Mouse (Mus musculus) embryo, embryonic 10.5 days (tissue): ENCODE results near the gene Arv1.
A peak's percentile ranks its signal among the peaks of the same experiment; 100 is the strongest.

Experiments
- DNase-seq: peaks from one replicate; pipeline ENCODE4 v3.0.0-alpha.2; 2015; ENCODE audit warnings: low spot score

Arv1 gene

DNA sequence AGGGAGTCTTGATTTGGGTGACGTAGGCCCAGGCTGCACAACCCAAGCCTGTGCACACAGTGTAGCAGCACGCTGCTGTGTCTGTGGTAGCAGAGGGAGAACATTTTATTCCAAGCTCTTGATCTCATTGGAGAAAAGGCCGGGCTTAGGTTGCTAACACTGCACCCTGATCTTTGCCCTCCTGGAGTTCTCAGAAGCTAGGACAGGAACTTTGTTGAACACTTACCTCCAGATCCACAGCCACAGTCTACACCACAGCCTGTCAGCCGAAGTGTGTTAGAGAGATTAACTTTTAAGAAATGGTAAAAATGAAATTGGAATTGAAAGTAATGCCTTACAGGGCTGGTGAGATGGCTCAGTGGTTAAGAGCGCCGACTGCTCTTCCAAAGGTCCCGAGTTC, 2.4 kb downstream of the Arv1 start:
- DNase-seq = no peak

DNA sequence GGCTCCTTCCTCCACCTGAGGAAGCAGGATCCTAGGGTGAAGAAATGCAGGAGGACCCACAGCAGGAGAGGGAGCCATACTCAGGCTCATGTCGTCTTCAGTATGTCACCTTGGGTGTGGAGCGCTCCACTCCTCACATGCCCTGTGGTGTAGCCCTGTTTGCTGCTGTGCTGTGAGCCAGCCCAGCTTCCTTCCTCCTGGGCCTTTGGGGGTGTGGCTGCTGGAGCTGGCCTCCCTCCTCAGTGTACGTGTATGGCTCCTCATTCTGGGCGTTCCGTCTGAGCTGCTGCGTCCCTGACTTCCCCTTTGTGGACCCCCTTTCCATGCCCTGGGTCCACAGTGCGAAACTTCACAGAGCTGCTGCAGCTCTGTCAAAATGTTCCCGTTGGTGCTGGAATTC, 10.9 kb downstream of the Arv1 start:
- DNase-seq = no peak

DNA sequence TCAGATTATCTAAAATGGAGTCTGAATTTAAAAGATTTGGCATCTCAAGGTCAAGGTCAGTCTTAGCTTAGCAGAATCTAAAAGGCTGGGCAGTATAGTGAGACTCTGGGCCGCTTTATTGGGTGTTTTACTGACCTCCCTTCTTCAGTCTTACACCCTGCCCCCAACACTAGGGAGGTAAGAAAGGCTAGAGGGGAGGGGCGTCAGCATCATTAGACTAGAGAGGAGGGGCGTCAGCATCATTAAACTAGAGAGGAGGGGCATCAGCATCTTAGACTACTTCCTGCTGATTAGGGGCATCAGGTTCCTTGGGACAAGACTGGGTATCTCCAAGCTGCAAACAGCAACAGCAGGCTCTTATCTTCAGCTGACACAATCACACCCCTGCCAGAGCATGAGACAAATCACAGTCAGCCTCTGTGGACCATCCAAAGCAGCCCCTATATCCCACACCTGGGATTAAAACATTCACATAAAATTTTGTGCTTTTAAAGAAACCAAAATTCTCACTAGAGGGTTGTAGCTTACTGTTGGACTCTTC, 13.5 kb downstream of the Arv1 start:
- DNase-seq = no peak

DNA sequence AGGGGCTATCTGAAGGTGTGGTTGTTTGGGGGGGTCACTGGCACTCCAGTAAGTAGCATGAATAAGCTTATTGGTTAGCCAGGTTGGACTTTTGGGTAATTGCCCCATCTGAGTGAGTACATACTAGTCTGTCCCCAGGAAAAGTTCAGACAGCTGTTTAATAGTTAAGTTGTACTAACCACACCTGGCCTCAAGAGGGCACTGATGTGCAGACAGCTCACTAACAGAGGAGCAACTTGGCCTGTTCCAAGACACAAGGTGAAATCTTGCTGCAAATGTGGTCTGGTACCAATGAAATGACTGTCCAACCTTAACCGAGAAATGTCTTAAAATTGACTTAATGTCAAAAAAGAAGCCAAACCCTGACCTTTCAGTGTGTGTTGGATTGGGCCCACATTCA, 17.3 kb downstream of the Arv1 start:
- DNase-seq = peak; percentile 42

DNA sequence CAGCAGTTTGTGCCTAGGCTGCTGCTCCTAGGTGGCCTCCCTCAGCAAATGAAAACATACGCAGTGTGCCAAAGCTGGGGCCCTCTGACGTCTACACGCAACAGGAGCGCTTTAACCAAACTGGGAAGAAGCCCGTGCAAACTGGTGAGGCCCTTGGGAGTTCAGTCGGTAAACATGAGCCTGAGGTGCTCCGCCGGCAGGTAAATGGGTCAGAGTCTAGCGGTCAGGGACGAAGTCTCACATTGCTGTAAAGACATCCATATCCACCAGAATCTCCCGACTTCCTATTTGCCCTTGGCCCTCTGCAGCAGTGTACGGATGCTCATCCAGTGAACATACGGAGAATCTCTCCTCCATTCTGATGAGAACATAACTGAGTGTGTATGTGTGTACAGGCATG, 24.7 kb downstream of the Arv1 start:
- DNase-seq = no peak

DNA sequence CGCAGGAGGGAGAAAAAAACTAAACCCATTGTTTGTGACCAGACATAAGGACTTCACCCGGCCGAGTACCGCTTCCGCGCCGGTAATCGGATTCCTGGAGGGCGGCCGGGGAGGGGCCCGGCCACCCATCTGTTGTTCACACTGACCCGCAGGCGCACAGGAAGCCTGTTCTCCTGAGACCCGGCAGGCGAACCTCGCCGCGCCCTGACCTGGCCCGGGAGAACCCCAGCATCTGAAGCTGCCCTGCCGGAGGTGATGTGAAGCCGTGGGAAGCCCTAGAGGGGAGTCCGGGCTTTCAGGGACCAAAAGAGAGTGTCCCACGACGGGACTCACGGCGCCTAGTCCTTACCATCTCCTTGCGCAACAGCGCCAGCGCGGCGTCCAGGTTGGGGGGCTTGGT, 29.3 kb downstream of the Arv1 start:
- peak; percentile 36 for DNase-seq

DNA sequence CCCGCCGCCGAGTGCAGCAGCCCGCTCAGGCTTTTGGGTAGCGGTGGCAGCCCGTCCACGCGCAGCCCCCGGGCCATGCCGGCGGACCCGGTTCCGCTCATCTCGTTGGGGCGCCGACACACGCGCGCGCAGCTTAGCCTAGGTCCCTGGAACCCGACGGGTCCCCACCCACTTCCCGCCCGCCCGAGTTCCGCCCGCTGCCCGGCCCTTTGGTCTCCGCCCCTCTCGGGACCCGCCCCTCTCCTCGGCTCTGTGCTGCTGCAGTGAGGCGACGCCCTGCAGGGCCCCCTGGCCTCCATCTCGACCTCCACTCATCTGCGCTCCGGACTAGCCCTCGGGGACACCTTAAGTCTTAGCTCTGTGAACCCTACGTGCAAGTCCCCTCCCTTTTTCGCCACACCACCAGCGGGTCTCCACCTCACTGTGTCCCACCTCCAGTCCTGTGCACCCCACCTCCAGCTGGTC, 29.8 kb downstream of the Arv1 start, which contains the start of gene Fam89a:
TSS of gene Fam89a (minus strand) at position 124 of the 465 bp plus-strand sequence.
- peak; percentile 75 for DNase-seq

DNA sequence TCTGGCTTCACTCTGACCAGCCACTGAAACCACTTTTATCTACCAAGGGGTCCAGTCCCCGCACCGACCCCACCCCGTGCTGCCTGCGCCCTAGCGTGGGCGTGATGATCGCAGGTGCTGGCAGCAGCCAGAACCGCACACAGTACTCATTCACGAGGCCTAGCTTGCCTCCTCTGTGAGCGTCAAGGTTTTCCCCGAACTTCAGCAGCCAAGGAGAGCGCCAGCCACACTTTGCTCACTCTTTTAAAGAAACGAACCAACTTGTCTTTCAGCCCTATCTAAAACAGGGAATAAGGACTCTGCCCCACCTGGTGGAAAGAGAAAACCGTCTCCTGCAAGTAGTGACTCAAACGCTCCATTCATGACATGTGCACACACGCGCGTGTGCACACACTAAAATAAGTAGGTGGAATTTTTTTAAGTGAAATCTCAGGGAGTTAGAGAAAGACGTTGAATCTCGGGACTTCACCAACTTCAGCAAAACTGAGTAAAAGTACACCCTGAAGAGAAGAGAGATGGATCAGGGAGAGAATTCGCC, 30.5 kb downstream of the Arv1 start:
- no peak for DNase-seq

DNA sequence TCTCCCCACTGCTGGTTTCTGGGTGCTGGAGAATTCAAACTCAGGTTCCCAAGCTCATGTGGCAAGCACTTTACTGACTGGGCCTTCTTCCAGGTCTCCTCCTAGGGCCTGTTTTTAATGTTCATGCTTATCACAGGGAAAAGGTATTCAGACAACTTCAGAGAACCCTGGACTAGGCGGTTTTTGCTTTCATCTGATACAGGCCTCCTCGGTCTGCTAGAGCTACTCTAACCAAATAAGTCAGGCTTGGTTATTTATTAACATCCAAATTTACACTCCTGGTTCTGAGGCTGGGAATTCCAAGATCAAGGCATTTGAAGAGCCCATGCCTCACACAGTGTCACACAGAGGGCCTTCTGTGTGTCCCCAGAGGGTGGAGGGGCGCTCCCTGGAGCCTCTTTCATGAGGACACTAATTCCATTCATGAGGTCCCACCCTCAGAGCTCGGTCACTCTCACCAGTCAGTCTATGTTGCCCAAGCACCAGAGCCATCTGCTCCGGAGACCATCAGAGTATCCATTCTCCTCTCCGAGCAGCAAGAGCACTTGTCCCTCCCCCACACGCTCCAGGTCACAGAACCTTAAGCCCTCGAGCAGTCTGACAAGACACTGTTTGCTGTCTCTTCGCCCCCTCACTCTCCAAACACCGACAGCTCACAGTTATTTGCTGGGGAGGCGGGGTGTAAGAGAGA, 32.3 kb downstream of the Arv1 start:
- peak; percentile 41 for DNase-seq

DNA sequence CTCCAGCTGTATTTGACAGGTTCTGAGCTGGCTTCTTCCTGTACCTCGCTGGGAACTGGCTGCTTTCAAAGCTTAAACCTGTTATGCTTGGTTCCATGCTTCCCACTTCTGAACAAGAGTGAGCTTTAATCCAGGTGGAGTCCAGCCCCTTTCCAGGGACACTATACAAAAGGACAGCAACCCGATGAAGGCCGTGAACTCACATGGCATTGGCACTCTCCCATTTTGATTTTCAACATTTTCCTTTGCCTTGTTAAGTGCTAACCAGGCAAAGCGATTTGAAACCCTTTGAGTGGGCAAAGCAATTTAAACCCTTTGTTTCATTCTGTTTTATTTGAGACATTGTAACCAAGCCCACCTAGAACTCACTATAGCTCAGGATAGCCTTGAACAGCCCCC, 32.9 kb downstream of the Arv1 start:
- DNase-seq = no peak

DNA sequence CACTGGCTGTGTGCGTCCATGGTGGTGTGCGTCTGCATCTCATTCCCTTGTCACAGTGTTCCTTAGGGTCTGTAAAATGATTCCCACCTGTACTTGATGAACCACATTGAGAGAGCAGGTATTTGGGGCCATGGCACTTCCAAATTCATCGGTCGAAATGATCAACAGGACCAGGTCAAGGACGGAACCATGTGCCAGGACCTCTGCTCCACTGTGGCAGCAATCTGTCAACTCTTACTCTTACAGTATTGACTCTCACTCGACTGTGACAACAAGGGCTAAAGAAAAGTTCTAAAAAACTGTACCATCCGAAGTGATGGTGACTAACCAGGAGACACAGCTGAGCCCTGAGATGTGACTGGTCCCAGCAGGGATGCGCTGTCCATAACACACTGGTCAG, 33.5 kb downstream of the Arv1 start:
- no peak for DNase-seq

DNA sequence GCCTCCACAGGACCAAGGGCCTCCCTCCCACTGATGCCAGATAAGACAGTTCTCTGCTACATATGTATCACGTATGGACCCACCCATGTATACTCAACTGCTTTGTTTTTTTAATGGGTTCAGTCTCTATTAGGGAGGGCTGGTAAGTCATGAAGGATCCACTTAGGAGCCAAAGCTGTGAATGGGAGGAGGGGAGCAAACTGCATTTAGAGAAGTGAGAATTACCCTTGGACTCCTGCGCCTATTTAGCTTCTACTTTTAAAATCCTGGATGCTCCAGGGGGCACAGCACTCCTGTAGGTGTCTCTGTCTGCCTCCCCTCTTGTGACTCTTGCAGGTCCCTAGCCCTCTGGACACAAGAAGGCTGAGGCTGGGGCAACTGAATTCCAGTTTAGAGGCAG, 34.2 kb downstream of the Arv1 start:
- DNase-seq = no peak

DNA sequence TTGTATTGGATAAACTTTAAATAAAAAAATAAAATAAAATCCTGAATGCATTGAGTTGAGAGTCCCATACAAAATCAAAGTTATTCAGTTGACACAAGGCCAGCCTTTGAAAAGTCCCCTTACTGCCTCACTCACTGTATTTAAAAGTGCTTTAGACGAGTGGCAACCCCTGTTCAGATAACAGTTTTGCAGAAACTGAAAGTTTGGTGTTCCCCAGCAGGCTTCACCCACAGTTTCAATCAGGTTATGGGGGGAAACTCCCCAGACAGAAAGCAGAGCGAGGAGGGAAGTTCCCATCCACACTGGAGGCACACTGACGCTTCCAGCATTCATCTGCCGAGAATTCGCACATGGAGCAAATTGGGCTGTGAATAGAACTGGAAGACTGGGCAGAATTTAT, 34.7 kb downstream of the Arv1 start:
- DNase-seq = no peak

DNA sequence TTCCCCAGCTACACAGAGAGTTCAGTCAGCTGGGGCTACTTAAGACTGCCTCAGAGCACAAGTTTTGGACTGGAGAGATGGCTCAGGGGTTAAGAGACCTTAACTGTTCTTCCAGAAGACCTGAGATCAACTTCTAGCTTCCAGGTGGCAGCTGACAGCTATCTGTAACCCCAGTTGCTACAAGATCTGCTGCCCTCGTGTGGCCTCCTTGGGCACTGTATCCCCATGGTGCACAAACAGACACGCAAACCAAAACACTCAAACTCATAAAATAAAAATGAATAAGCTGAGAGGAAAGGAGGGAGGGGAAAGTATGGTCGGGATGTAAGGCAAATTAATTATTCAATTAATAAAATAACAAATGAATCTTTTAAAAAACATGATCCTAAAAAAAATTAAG, 36.6 kb downstream of the Arv1 start:
- DNase-seq = peak; percentile 31

DNA sequence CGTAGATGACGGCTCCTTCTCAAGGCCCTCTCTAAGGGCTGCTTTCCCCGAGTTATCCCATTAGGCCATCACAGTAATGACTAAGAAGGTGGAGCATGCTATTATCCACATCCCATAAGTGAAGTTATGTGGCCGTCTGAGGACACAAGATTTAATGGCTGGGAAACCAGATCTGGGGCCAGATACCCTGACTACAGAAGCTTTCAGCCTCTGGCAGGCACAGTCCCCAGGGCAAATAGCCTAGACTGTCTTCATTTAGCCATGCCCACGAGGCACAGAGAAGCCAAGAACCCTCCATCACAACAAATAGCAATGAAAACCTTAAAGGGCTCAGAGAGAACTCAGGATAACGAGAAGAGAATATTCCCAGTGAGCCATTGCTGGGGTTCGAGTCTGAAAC, 41.1 kb downstream of the Arv1 start:
- DNase-seq = no peak

DNA sequence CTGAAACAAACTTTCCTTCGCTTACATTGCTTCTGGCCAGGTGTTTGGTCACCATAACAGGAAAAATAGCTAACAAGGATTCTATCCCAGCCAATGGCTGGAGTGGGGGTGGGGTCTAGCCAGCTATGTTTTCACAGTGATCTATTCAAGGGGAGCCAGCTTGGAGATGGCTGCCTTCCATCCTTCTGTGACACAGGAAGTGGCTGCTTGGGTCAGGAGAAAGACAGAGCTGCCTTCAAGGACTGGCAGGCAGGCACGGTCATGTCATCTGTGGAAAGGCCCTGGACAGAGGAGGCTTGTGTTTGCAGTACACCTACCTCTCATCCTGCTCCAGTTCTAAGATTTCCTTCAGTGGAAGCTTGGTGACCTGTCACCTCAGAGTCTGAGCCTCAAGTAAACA, 50.5 kb downstream of the Arv1 start:
- no peak for DNase-seq

DNA sequence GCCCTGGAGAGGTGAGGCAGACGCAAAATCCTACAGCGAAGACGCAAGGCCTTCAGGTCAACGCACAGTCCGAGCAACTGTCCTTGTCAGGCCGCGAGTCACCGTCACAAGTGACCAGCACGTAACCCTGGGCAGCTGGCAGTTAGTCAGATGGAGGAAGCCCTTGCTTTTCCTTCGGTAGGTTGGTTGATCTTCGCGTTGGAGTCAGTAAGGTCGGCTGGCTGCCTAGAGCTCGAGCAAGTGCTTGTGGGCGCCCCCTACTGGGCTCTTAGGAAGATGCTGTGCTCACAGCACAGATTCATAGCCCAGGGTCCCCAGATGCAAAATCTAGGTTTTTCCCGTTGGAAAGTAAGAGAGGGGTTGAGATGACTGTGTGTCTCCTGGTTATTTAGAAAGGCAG, 53.8 kb downstream of the Arv1 start:
- peak; percentile 90 for DNase-seq

DNA sequence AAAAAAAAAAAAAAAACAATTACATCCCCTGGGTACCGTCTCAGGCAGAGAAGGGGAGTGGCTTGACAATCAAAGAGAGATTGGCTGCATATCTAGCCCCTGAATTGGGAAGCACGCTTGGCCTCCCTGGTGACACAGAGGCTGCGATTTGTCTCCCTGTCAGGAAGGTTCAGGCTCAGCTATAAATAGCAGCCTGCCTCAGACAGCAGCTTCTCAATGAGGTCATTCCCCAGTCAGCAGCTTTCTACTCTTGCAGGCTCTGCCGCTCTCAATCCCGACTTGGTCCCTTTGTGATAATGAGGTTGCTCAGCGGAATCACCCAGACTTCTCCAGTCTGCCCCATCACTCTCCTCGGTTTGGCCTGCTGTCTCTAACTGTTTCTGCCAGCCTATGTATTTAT, 58.3 kb downstream of the Arv1 start:
- peak; percentile 78 for DNase-seq

DNA sequence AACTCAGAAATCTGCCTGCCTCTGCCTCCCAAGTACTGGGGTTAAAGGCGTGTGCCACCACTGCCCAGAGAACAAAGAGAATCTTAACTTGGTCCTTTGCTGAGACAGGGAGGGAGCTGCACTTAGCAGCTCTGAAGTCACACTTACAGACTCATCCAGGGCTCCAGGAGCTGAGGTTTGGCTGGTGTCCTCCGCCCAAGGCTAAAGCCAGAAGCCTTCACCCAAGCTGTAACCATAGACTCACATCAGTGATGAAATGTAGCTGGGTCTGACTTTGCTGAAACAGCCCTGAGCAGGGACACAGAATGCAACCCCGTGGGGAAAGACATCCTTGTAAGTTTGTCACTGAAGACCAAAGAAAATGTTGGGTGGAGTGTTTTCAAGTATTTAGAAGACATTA, 60.5 kb downstream of the Arv1 start:
- no peak for DNase-seq

DNA sequence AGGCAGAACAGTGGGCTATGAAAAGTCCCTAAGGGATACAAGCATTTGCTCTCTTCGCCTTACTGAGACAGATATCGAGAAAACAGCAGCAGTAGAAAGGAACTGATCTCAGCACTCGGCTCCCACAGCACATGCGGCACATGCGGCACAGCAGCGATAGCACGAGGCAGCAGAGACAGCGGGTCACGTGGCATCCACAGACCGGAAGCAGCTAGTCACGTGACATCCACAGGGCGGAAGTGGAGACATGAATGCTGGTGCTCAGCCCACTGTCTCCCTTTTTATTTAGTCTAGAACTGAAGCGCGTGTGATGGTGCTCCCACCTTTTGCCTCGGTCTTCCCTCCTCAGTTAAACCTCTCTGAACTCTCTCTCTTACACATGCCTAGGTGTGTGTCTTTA, 61.3 kb downstream of the Arv1 start:
- DNase-seq = no peak
